Mouse (Mus musculus): ENCODE data around the gene Clca3a1. TPM values are rescaled to one million over a fixed set of nuclear protein-coding genes. Genes with fewer than 3 reads are reported as not detected.

The Clca3a1 gene
- polyA plus RNA-seq, 1 experiment: 3.4 TPM

- WGBS: 90% methylated on average over 9 of the region's 9 CpGs
- no peak for DNase-seq (ENCODE audit: low read depth, low spot score)
Measured at GRCm38 (mm10) chr3:144687618-144688017, 73.2 kb downstream of the Clca3a1 start.

DNA sequence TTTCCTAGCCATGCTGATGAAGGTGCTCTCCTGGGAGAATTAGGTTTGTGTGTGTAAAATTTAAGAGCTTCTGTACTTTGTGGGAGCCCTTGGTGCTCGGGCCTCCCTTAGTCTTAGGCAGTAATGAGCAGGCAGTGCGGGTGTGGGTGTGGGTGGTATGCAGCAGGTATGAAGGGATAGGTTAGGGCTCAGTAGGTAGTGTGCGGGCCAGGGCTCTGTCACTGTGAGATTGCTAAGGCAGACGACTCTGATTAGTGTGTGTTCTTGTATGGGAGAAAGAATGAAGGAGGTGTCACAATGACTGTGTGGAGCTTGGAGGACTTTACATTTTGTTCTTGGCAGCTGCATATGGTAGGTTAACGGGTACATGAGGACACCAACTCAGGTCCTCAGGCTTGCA, 74.6 kb downstream of the Clca3a1 start:
- 85% methylated on average over 5 of the region's 5 CpGs for WGBS
- no peak for DNase-seq (ENCODE audit: low read depth, low spot score)

GRCm38 (mm10) chr3:144683136-144683814, 77.5 kb downstream of the Clca3a1 start:
- DNase-seq (ENCODE audit: low read depth, low spot score): no peak
- WGBS: 85% methylated on average over 12 of the region's 12 CpGs

- DNase-seq (ENCODE audit: low read depth, low spot score): no peak
- WGBS: 73% methylated on average over 5 of the region's 5 CpGs
Measured at GRCm38 (mm10) chr3:144681542-144681941, 79.2 kb downstream of the Clca3a1 start.

DNA sequence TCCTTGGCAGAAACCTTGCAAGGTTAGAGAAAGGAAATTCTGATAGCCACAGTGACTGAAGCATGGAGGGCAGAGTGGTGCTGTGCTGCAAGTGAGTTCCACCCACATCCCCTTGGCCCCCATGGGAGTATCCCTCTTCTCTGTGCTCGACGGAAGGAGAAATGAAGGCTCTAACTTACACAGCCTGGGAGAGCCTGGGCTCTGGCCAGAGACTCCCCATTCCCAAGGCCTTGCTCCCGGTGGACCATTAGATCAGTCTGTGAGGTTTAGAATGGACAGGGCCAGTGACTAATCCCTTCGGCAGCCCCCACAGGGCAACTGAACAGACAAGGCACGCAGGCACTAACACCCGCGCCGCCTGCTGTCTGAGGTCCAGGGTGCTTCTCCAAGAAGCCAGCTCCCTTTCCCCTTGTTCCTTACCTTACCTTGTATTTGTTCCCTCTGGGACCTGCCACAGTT, 81.0 kb downstream of the Clca3a1 start:
- DNase-seq (ENCODE audit: low read depth, low spot score): no peak
- 79% methylated on average over 8 of the region's 8 CpGs for WGBS

Other genes starting within 250 kb of the Clca3a1 start
- 3.2 and 3.7 TPM in 2 replicates for gene Hs2st1, start 190.8 kb downstream of the Clca3a1 start, polyA plus RNA-seq (2012; rRNA removed)
- 129 and 135 TPM in 2 replicates for gene Selenof, start 190.7 kb downstream of the Clca3a1 start, polyA plus RNA-seq (2012; rRNA removed)
- 18.7 and 19.1 TPM in 2 replicates for gene Sh3glb1, start 40.6 kb downstream of the Clca3a1 start, polyA plus RNA-seq (2012; rRNA removed)
- gene Clca3a2, start 58.5 kb upstream of the Clca3a1 start, polyA plus RNA-seq (2012; rRNA removed): 8.8 and 15.4 TPM in 2 replicates
- gene Clca3b, start 88.4 kb upstream of the Clca3a1 start, polyA plus RNA-seq (2012; rRNA removed): 110 and 175 TPM in 2 replicates
- gene Clca4b, start 171.6 kb upstream of the Clca3a1 start, polyA plus RNA-seq (2012; rRNA removed): 217 and 446 TPM in 2 replicates
- 102 and 252 TPM in 2 replicates for gene Clca4a, start 214.1 kb upstream of the Clca3a1 start, polyA plus RNA-seq (2012; rRNA removed)

All from large intestine, adult 2 months (tissue).